Mouse (Mus musculus): ENCODE measurements around the gene Bnipl.

Bnipl gene

DNA sequence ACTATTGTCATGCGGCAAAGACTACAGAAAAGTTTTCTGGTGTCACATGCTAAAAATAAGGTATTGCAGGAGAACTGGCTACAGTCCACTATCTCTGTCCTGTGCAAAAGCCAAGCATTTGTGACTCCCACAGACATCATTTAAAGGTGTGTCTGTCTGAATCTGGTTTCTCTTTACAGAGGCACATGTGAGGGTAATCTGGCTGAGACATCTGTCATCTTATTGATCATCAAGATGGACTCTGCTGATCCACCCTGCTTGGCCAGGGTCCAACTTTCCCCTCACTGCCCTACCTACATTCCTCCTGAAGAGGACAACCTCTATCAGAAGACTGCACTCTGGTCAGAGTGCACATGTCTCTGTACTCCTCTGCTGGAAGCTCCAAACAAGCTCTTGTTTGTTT is 26.2 kb upstream of the Bnipl start:
- DNase-seq, result no peak

DNA sequence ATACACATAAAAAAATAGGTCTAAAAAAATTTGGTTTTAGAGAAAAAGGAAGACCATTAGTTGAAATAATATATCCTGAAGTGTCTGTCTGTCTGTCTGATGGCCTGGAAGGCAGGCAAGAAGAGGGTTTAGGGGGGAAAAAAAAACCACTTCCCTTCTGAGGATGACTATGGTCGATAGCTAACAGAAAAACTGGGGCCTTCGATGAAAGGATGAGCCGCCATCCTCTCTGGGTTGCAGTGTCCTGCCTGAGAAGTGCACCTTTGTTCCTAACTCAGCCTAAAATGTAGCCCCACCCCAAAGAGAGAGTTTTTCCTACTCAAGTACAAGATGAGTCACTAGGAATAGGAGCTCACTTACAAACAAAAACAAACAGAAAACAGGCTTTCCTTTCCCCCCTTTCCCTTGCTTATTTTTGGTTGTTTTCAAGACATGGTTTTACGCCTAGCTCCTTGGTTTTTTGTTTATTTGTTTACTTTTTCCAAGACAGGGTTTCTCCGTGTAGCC is 25.5 kb upstream of the Bnipl start:
- DNase-seq, result no peak

DNA sequence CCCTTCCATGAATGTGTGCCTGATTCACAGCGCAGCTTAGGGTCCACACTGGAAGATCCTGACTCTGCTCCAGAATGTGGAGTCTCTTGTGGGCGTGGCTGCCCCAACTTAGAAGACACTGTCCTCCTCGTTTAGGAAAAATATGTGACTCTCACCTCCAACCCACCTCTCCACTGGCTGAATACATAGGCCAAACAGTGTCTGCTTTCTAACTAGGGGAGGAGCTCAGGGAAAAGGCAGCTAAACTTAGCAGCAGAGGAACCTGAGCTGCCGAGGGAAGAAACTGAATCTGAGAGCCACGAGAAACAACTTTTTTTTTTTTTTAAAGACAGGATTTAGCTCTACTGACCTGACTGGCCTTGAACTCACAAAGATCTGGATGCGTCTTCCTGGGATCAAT is 24.2 kb upstream of the Bnipl start:
- DNase-seq, result no peak

DNA sequence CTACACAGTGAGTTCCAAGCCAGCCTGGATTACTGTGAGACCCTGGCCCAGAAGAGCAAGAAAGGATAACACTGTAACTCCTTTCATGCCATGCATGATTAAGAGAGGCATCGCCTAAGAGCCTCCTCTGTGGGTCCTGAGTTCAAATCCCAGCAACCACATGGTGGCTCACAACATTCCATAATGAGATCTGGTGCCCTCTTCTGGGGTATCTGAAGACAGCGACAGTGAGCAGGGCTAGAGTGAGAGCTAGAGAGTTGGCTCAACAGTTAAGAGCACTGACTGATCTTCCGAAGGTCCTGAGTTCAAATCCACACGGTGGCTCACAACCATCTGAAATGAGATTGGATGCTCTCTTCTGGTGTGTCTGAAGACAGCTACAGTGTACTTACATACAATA is 23.5 kb upstream of the Bnipl start:
- no peak for DNase-seq

DNA sequence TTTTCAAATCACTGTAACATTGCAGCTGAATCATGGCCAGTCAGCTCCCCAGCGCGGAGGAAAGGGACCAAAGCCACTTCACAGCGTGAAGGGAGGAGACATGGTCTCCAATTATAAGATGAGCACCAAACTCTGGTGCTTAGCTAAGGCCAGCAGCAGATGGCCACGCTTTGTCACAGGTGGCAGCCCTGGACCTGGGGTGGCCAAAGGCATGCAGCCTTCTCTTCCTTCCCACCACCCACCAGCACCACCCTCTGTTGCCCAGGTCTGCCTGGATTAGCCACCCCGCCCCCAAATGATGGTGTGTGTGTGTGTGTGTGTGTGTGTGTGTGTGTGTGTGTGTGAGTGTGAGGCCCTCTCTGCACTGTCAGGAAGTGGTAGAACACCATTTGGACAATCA is 22.5 kb upstream of the Bnipl start:
- no peak for DNase-seq

DNA sequence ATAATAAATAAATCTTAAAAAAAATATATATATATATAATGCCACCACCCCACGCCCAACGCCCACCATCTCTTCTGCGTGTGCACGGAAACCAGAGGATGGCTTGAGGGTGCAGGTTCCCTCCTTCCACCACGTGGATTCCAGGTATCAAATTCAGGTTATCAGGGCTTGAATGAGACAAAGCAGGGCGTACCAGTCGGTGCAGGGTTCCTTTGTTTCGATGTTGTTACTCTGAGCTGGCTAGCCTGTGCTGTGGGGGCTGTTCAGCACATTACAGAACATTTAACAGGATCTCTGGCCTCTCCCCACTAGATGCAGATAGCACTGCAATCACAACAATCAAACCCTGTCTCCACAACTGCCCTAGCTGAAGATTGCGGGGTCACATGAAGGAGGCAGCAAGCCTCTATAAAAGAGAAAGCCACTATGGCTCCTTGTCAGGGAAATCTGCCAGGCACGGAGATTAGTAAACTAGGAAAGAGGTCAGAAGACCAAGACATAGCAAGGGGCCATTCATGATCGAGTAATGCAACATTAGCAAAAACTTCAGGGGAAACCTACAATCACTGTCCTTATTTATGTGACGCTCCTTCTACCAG is 19.9 kb upstream of the Bnipl start:
- DNase-seq, result no peak

DNA sequence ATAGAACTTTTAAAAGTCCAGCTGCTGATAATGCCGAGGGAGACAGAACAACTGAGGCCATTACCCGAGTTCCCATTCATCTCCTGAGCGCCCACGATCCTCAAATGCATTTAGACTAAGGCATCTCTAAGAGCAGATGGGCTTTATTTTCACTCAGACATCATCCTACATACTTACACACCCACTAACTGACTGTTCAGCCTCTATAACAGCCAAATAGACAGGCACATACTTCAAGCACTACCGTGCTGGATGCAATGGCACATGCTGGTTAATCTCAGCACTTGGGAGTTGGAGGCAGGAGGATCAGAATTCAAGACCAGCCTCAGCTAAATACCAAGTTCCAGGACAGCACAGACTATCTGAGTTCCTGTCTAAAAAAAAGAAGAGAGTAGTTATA is 18.8 kb upstream of the Bnipl start:
- DNase-seq, result peak; percentile 23

DNA sequence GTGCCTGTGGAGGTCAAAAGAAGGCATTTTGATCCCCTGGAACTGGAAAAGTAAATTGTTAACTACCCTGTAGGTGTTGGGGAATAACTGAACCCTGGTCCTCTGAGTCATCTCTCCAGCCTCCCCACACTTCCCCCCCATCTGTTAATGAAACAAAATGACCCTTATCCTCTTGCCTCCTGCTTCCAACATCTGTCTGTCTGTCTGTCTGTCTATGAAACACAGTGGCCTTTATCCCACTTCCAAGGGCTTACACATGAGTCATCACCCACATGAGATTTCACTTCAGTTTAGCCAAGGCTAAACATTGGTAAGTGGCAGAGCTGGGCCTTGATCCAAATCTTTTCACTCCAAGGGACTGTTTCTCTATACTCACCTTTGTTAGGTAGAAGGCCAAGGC is 16.9 kb upstream of the Bnipl start:
- no peak for DNase-seq

DNA sequence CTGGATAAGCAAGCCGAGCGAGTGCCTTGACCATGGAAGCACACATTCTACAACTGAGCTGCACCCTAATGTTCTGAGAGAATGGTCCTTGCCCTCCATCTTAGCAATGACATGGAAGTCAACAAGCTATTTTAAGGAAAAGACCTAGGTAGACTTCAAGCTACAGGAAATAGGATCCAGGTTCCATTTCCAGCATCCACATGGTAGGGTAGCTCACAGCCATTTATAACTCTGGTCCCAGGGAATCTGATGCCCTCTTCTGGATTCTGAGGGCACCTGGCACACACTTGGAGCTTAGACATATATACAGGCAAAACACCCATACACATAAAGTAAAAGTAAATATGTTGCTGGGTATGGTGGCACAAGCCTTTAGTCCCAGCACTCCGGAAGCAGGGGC is 15.1 kb upstream of the Bnipl start:
- DNase-seq, result no peak

DNA sequence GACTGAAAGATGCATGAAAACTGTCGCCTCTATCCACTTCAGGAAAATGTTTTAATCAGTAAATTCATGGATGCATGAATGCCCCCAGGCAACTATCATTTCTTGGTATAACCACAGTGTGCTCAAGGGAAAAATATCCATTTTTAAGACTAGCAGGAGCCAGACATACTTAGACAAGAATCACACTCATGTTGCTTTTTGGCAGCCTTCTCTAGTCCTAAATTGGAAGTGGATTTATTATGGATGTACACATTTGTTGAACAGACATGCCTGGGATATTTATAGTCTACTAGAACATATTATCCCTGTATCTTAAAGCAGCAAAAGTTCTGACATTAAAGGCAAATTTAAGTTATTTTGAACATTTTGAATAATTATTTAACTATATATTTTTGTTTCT is 13.7 kb upstream of the Bnipl start:
- no peak for DNase-seq

DNA sequence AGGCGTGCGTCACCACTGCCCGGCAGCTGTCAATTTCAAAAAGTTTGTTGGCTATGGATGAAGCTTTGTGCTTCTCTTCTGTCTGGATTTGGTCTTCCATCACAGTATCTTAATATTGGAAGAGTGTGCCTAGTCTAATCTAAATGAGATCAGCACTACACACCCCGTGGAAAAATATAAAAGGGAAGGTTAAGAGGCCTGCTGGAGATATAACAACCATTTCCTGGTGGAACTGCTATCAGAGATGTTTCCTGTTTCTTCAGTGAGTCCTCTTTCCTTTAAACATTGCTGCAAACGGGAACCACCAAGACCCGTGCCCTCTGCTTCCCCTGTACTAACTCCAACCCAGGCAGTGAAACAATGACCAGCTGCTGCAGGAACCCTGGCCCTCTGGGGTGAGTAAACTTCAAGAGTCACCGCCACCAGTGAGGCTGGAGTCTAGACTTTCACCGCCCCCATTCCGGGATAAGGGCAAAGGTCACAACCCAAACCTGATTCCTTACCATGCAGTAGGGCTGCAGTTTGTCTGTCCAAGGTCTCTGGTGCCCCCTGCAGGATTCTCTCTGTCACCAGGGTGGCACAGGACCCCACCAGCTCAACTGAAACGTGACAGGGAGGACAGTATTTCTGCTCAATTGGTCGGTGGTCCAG is 12.2 kb upstream of the Bnipl start:
- peak; percentile 35 for DNase-seq

DNA sequence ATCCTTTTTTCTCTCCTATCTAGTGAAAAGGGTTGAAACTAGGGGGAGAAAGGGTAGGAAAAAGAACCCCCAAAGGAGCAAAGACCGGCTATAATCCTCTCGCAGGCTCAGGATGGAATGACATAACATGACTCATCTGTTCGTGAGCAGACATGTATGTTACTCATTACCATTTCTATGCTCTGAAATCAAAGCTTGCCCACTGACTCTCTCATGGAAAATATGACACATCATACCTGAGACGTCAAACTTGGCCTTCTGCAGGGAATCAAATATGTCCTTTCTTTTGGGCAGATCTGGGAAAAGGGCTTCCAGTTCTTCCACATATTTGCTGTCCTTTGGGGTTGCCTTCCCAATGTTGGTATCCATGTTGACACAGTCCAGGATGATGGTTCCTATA is 11.0 kb upstream of the Bnipl start:
- DNase-seq, result no peak

DNA sequence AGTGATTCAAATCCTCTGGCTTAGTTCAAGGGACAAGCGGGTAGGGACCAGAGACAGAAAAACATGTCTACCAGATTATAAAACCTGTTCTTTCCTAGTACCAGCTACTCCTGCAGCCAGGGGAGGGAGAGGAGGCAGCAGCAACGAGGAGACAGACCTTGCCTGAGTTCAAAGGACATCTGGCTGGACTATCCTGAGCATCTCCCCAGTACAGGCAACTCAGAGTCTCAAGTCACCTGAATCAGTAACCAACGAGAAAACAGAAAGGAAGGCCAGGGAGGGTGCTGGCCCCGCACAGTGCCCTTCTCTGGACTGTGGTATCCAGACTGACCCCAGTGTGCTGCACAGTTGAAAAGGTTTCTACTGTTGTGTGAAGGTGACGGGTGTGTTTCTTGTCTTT is 5.9 kb upstream of the Bnipl start:
- no peak for DNase-seq

DNA sequence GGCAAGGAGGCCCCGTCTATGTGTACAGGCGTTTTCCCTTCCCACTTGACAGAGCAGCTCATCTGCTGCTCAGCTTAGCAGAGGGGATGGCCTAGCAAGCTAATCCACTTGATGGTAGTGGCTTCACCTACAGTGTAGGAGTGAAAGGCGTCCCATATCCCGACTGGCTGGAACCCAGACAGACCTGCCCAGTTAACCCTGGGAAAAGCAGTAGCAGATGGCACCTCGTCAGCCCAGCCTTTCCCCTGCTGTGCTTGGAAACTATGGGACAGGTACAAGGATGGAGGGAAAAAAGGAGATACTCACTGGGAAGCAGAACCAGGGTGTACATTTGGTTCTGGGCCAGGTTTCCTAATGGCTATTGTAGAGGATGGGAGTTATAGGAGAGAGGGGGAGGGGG is 632 bp downstream of the Bnipl start:
- no peak for DNase-seq

DNA sequence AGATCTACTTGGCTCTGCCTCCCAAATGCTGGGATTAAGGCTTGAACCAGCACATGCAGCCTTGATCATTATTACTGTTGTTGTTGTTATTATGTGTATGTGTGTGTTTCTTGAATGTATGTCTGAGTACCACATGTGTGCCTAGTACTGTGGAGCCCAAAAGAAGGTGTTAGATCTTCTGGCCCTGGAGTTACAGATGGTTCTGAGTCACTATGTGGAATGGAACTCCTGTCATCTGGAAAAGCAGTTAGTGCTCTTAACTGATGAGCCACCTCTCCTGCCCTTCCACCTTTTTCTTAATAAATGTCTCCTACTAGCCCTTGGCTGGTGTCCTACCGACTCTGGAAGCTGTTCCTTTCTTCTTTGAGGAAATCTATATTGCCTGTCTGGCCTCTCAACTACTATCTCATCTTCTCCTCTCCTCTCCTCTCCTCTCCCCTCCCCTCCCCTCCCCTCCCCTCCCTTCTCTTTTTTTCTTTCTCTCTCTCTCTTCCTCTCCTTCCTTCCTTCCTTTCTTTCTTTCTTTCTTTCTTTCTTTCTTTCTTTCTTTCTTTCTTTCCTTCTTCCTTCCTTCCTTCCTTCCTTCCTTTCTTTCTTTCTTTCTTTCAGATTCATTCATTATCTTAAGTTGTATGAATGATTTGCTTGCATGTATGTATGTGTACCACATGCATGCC is 3.2 kb downstream of the Bnipl start:
- DNase-seq, result no peak

DNA sequence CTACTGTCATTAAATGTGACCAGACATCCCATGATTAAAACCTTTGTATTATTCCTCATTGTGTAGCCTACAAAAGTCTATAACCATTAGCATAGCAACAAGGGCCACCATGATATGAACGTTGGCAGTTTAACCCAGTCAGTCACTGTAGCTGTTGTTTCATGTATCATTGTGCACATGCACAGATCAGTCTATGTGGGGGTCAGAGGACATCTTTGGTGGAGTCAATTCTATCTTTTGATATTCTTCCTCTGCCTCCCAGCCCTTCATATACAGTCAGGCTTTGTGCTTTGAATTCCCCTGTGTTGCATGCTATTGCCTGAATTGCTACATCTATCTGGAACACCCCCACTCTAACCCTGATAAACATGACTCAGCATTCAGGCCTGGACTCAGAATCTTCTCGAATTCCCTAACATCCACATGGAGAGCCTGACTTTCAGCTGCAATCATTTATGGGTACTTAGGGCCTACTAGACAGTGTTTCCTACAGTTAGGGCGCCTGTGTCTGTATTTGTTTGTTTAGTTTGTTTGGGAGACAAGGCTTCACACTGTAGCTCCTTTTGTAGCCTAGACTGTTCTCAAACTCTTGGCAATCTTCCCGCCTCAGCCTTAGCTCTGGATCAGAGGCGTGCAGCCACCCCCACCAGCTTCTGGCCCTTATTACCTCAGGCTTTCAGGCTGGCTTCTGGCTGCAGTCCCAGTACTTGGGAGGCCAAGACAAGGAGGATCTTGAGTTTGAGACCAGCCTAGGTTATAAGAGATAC is 4.3 kb downstream of the Bnipl start:
- DNase-seq, result peak; percentile 71

DNA sequence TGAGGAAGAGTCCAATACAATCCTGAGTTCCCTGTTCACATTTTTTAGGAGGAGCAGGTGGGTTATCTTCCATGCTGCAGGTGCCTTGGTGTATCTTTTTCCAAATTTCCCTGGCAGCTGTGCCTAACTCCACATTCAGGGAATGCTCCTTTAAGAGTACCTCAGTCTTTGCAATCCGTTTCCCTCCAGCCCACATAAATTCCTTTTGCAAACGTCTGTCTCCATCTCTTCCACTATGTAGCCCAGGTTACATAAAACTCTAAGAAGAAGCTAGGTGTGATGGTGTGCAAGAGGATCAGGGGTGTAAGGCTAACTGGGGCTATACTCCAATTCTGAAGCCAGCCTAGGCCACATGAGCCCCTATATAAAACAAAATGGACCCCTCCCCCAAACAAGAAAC is 7.9 kb downstream of the Bnipl start:
- DNase-seq, result no peak

DNA sequence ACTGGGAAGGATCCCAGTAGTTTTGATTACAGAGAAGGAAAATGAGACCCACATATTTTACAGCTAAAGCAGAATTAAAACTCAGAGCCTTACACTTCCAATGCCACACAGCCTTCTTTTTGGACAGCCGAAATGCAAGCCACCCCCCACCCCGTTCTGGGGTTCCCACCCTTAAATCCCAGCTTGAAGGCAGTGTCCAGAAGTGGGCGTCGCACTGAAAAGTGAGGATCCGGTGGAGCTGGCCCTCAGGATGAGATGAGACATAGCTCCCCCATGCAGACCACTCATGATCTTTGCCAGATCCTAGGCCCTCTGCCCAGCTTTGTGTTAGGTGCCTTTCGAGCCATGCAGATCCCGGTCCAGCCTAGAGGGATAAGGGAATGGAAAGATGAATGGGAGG is 9.5 kb downstream of the Bnipl start, which contains the start of gene Gm128:
Gene Gm128, minus strand, starts transcription at position 101 of the 400 bp plus-strand sequence.
- no peak for DNase-seq

DNA sequence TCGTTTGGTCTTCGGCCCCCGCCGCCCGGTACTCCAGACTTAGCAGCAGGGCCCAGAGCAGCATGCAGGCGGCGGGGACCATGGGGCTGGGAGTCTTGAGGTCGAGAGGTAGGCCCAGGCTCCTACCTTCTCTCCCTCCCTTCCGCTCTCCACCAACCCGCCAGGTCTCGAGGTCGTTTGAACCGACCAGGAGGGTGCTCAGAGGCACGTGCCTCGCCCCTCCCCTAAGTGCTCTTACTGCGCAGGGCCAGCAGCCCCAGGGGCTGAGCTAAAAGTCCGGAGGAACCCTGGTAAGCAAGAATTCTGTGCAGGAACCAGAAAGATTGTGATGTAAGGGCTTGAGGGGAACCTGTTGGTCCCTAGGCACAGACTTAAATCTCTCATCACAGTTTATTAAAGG is 10.1 kb downstream of the Bnipl start:
- DNase-seq, result no peak

DNA sequence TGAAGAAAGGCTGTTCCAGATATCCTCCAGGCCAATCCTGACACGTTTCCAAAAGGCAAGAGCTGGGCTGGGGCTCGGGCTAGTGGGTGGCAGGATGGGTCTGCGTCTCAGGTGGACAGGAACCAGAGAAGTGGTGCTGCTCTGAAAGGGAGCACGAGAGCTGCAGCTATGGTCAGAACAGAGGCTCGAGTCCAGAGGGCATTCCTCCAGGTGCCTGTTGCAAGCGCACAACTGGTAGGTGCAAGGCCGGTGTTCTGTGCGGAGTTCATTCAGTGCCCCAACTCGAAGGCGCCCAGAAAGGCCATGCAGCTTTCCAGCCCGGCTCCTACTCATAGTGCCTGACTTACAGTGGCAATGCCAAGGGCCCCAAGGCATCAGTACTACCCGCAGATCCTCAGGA is 11.0 kb downstream of the Bnipl start:
- no peak for DNase-seq

DNA sequence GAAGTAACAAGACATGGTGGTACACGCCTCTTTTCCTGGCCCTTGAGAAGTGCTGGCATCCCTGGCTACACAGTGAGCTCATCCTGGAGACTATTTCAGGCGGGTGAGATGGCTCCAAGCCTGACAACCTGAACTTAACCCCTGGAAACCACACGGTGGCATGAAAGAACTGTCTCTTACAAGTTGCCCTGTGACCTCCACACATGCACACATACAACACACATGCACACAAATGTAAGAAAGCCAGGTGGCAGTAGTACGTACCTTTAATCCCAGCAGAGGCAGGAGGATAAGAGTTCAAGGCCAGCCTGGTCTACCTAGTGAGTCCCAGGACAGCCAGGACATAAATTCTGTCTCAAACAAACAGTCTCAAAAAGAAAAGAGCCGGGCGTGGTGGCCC is 12.0 kb downstream of the Bnipl start:
- DNase-seq, result no peak

DNA sequence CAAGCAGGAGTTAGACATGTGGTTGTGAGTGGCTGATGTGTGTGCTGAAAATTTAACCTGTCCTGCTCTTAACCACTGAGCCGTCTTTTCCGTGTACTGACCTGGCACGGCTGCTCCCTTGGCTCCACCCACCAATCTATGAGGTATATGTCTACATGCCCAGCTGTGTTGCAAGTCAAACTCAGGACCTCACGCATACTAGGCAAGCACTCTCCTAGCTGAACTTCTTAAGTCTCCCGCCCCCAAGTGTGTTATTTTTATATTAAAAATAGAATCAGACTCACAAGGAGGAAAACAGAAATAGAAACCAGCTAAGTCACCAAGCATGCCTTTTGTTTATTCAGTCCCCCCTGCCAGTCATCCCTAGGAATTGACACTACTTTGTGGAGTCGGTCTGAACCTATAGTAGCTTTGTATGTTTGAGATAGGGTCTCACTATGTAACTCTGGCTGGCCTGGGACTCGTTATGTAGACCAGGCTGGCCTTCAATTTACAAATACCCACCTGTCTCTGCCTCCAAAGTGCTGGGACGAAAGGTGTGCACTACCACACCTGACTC is 13.4 kb downstream of the Bnipl start:
- no peak for DNase-seq

Measured in right cerebral cortex, adult 18-20 months (tissue).